Mouse (Mus musculus) hindbrain, embryonic 14.5 days (tissue): ENCODE results near the gene Rbak. TPM values are rescaled to one million over a fixed set of nuclear protein-coding genes. Genes with fewer than 3 reads are reported as not detected.

ENCODE experiments used
- ATAC-seq: fragments of 200-750 bp; cut with Nextera tagmentation; 2 replicates; pipeline ENCODE4 v1.8.0; 2017; ENCODE audit warnings: moderate number of reproducible peaks, mild to moderate bottlenecking, moderate TSS enrichment, moderate library complexity; ENCODE audit not compliant: low FRiP score
- DNase-seq: peaks from one replicate; pipeline ENCODE4 v3.0.0-alpha.2; 2015; ENCODE audit warnings: low spot score
- H3K27ac ChIP-seq: fragments of 300-500 bp; sonication (generic); 2 replicates; pipeline ENCODE4 v1.5.1; 2014; ENCODE audit warnings: mild to moderate bottlenecking, moderate library complexity
- H3K27me3 ChIP-seq: fragments of 300-500 bp; sonication (generic); 2 replicates; pipeline ENCODE4 v1.6.1; 2014; ENCODE audit warnings: mild to moderate bottlenecking, low read length, mixed read lengths; ENCODE audit not compliant: control insufficient read depth, insufficient read depth
- H3K36me3 ChIP-seq: fragments of 300-500 bp; sonication (generic); replicated peaks from 2 replicates; pipeline ENCODE4 v1.6.1; 2014; ENCODE audit not compliant: control insufficient read depth, insufficient read depth
- H3K4me1 ChIP-seq: fragments of 300-500 bp; sonication (generic); replicated peaks from 2 replicates; pipeline ENCODE4 v1.6.1; 2014; ENCODE audit warnings: antibody characterized with exemption, low read length, mixed read lengths; ENCODE audit not compliant: control insufficient read depth, insufficient read depth
- H3K4me2 ChIP-seq: fragments of 300-500 bp; sonication (generic); replicated peaks from 2 replicates; pipeline ENCODE4 v1.6.1; 2014; ENCODE audit warnings: mild to moderate bottlenecking, moderate library complexity
- H3K4me3 ChIP-seq: fragments of 300-500 bp; sonication (generic); replicated peaks from 2 replicates; pipeline ENCODE4 v1.5.1; 2014; ENCODE audit warnings: mild to moderate bottlenecking, low read length
- H3K9ac ChIP-seq: fragments of 300-500 bp; sonication (generic); 2 replicates; pipeline ENCODE4 v1.6.1; 2014
- H3K9me3 ChIP-seq: fragments of 300-500 bp; sonication (generic); 2 replicates; pipeline ENCODE4 v1.6.1; 2016; ENCODE audit warnings: low read length; ENCODE audit not compliant: control insufficient read depth
- WGBS: fragments of 180-500 bp; shearing (Covaris S2); extraction: QIAGEN DNeasy Blood & Tissue Kit; methylation state at CpG from one replicate; pipeline ENCODE4 v1.1.7; 2014; 5-methylcytosine and 5-hydroxymethylcytosine counted together
- microRNA-seq: library from miRNA; unstranded; fragments of <30 nt; microRNA quantifications from one replicate; pipeline ENCODE4, GENCODE M21; 2016
- polyA plus RNA-seq: library from polyadenylated mRNA; unstranded; fragments of >200 nt; fragmentation: Nextera tagmentation; extraction: Ambion mirVana; gene quantifications from 2 replicates; pipeline ENCODE4 v1.2.1, GENCODE M21; 2014

Rbak gene
- polyA plus RNA-seq, 1 experiment from 2014 or later = 13.9 TPM

- no peaks in the 10 kb centered on the region for H3K27me3 ChIP-seq
- 87% methylated on average over 8 of the region's 8 CpGs for WGBS
- H3K4me3 ChIP-seq = no peak overlapping the region
These were observed 52.7 kb downstream of the Rbak start for GRCm38 (mm10) chr5:143127837-143128236.

GRCm38 (mm10) chr5:143126908-143127307 is 53.7 kb downstream of the Rbak start:
- no peak for ATAC-seq

More at GRCm38 (mm10) chr5:143127837-143128236, 52.7 kb downstream of the Rbak start:
- Histone ChIP-seq H3K9me3 (peaks cover 12% of the 10 kb centered on the region), H3K4me1 (0 out of 2 replicates have a peak, but pooled peaks cover 8% of the 10 kb centered on the region), H3K27ac (no peak overlapping the region), H3K9ac (no peak overlapping the region), H3K36me3 (no peaks in the 10 kb centered on the region), H3K4me2 (no peak overlapping the region)
- DNase-seq (no peak), ATAC-seq (no peak)

DNA sequence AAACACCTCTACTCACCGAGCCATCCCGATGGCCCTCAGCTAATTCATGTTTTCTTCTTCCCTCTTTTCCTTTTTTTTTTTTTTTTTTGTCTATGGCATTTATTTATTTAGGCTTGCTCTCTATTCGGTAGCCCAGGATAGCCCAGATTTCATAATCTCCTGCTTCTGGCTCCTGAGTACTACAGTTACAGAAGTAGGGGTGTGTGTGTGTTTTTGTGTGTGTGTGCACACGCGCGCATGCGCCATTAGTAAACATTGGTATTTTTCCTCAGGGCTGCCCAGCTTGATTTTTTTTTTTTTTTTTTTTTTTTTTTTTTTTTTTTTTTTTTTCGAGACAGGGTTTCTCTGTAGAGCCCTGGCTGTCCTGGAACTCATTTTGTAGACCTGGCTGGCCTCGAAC is 54.5 kb downstream of the Rbak start:
- Histone ChIP-seq H3K4me2 (no peak overlapping the region), H3K9me3 (peaks cover 12% of the 10 kb centered on the region), H3K4me1 (0 out of 2 replicates have a peak, but pooled peaks cover 8% of the 10 kb centered on the region), H3K27me3 (no peaks in the 10 kb centered on the region), H3K4me3 (no peak overlapping the region), H3K9ac (no peak overlapping the region), H3K27ac (peak overlapping the region; percentile 86), H3K36me3 (no peaks in the 10 kb centered on the region)
- WGBS = 91% methylated on average over 9 of the region's 9 CpGs
- DNase-seq (no peak), ATAC-seq (no peak)

More at GRCm38 (mm10) chr5:143126908-143127307, 53.7 kb downstream of the Rbak start:
- Histone ChIP-seq H3K27ac (no peak overlapping the region), H3K27me3 (no peaks in the 10 kb centered on the region), H3K9ac (no peak overlapping the region), H3K4me2 (no peak overlapping the region), H3K4me3 (no peak overlapping the region), H3K36me3 (no peaks in the 10 kb centered on the region), H3K4me1 (0 out of 2 replicates have a peak, but pooled peaks cover 8% of the 10 kb centered on the region), H3K9me3 (peaks cover 12% of the 10 kb centered on the region)
- no peak for DNase-seq
- WGBS = 71% methylated on average over 4 of the region's 4 CpGs

DNA sequence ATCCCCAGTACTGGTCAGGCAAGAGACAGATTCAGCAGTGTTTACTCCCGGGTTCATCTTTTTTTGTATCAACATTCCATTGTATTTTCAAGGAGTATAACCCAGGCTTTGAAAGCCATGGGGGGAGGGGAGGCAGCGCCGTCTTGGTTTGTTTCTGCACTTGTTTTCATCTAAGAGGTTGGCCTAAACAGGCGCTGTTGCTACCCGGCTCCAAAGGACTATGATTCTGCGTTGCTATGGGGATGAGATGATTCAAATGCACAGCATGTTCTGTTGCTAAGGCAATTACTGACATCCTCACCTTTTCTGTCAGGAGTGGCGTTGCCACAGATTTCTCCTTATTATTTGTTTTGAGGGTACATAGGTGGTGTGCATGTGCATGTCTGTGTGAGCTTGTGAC is 55.0 kb downstream of the Rbak start:
- WGBS = 18% methylated on average over 7 of the region's 7 CpGs
- Histone ChIP-seq H3K27ac (peak overlapping the region; percentile 86), H3K9ac (no peak overlapping the region; the same call in 1 of the 2 replicates), H3K4me2 (peak overlapping the region; percentile 11; the same call in 1 of the 2 replicates), H3K9me3 (peaks cover 12% of the 10 kb centered on the region), H3K4me3 (no peak overlapping the region), H3K27me3 (no peaks in the 10 kb centered on the region), H3K4me1 (0 out of 2 replicates have a peak, but pooled peaks cover 8% of the 10 kb centered on the region), H3K36me3 (no peaks in the 10 kb centered on the region)
- DNase-seq (peak; percentile 54), ATAC-seq (no peak; the same call in 1 of the 2 replicates)

- no peak overlapping the region for H3K4me3 ChIP-seq
- no peak overlapping the region; the same call in 1 of the 2 replicates for H3K9ac ChIP-seq
- no peaks in the 10 kb centered on the region for H3K27me3 ChIP-seq
- H3K4me1 ChIP-seq = 0 out of 2 replicates have a peak, but pooled peaks cover 8% of the 10 kb centered on the region
- peaks cover 12% of the 10 kb centered on the region for H3K9me3 ChIP-seq
- ATAC-seq (no peak), DNase-seq (no peak)
- H3K4me2 ChIP-seq = no peak overlapping the region
- WGBS = 79% methylated on average over 4 of the region's 4 CpGs
- peak overlapping the region; percentile 86 for H3K27ac ChIP-seq
- H3K36me3 ChIP-seq = no peaks in the 10 kb centered on the region
These were observed 55.7 kb downstream of the Rbak start for GRCm38 (mm10) chr5:143124805-143125378.

GRCm38 (mm10) chr5:143122673-143123072 is 57.9 kb downstream of the Rbak start:
- DNase-seq (no peak), ATAC-seq (no peak)
- Histone ChIP-seq H3K9ac (no peak overlapping the region), H3K36me3 (no peaks in the 10 kb centered on the region), H3K27me3 (no peaks in the 10 kb centered on the region), H3K27ac (no peak overlapping the region), H3K4me2 (no peak overlapping the region), H3K4me3 (no peak overlapping the region), H3K4me1 (0 out of 2 replicates have a peak, but pooled peaks cover 8% of the 10 kb centered on the region), H3K9me3 (no peaks in the 10 kb centered on the region)
- 42% methylated on average over 1 of the region's 1 CpGs for whole genome bisulfite sequencing

Small RNA genes lying within 50 kb of the gene (microRNA-seq; reads per million reads assigned to microRNA genes)
- gene Gm44405 = not detected

Other genes with a start within 250 kb of the Rbak start
- gene Fscn1, start 220.4 kb downstream of the Rbak start, polyA plus RNA-seq = 459 and 508 TPM in 2 replicates
- gene Rnf216, start 67.8 kb downstream of the Rbak start, polyA plus RNA-seq = 29.4 and 29.8 TPM in 2 replicates
- 0.07 TPM in 1 of 2 replicates, not detected in the other for gene Olfr718-ps1, start 33.2 kb downstream of the Rbak start, polyA plus RNA-seq
- not detected in 2 replicates for gene Spdye4b, start 242 bp upstream of the Rbak start, polyA plus RNA-seq
- not detected in 2 replicates for gene Spdye4a, start 46.1 kb upstream of the Rbak start, polyA plus RNA-seq
- gene Zfp12, start 54.4 kb upstream of the Rbak start, polyA plus RNA-seq = 21.6 and 24.8 TPM in 2 replicates
- 5.5 and 6.4 TPM in 2 replicates for gene Zfp316, start 89.2 kb upstream of the Rbak start, polyA plus RNA-seq
- 0.23 and 0.43 TPM in 2 replicates for gene Zfp853, start 112.8 kb upstream of the Rbak start, polyA plus RNA-seq
- gene E130309D02Rik, start 134.6 kb upstream of the Rbak start, polyA plus RNA-seq = 24.6 and 25.4 TPM in 2 replicates
- 72.2 and 78.1 TPM in 2 replicates for gene Zdhhc4, start 148.5 kb upstream of the Rbak start, polyA plus RNA-seq
- gene Grid2ip, start 176.6 kb upstream of the Rbak start, polyA plus RNA-seq = 0.25 and 0.60 TPM in 2 replicates
- gene Kdelr2, start 223.1 kb upstream of the Rbak start, polyA plus RNA-seq = 146 and 147 TPM in 2 replicates